Mouse (Mus musculus) liver, embryonic 15.5 days (tissue): ENCODE measurements around the gene Srbd1. TPM values are rescaled to one million over a fixed set of nuclear protein-coding genes. Genes with fewer than 3 reads are reported as not detected.

Experiments
- ATAC-seq: fragments of 200-750 bp; cut with Nextera tagmentation; 2 replicates; pipeline ENCODE4 v1.8.0; 2017; ENCODE audit warnings: moderate number of reproducible peaks, mild to moderate bottlenecking, moderate library complexity; ENCODE audit not compliant: insufficient read depth
- H3K27ac ChIP-seq: fragments of 300-500 bp; sonication (generic); replicated peaks from 2 replicates; pipeline ENCODE4 v1.5.1; 2015; ENCODE audit warnings: mild to moderate bottlenecking, inconsistent platforms
- H3K27me3 ChIP-seq: fragments of 300-500 bp; sonication (generic); 2 replicates; pipeline ENCODE4 v1.6.1; 2015; ENCODE audit warnings: mild to moderate bottlenecking, inconsistent platforms
- H3K36me3 ChIP-seq: fragments of 300-500 bp; sonication (generic); replicated peaks from 2 replicates; pipeline ENCODE4 v1.6.1; 2015; ENCODE audit warnings: moderate library complexity, mild to moderate bottlenecking, inconsistent platforms
- H3K4me1 ChIP-seq: fragments of 300-500 bp; sonication (generic); replicated peaks from 2 replicates; pipeline ENCODE4 v1.6.1; 2015; ENCODE audit warnings: inconsistent platforms
- H3K4me2 ChIP-seq: fragments of 300-500 bp; sonication (generic); 2 replicates; pipeline ENCODE4 v1.6.1; 2015; ENCODE audit warnings: moderate library complexity, mild to moderate bottlenecking, inconsistent platforms
- H3K4me3 ChIP-seq: fragments of 300-500 bp; sonication (generic); replicated peaks from 2 replicates; pipeline ENCODE4 v1.5.1; 2015; ENCODE audit warnings: mild to moderate bottlenecking, inconsistent platforms
- H3K9ac ChIP-seq: fragments of 300-500 bp; sonication (generic); 2 replicates; pipeline ENCODE4 v1.6.1; 2015; ENCODE audit warnings: moderate library complexity, mild to moderate bottlenecking, inconsistent platforms
- H3K9me3 ChIP-seq: fragments of 300-500 bp; sonication (generic); replicated peaks from 2 replicates; pipeline ENCODE4 v1.6.1; 2016; ENCODE audit warnings: inconsistent platforms
- WGBS: fragments of 180-500 bp; shearing (Covaris S2); methylation state at CpG from one replicate; pipeline ENCODE4 v1.1.7; 2015; ENCODE audit warnings: mixed read lengths; ENCODE audit not compliant: insufficient replicate concordance; 5-methylcytosine and 5-hydroxymethylcytosine counted together
- polyA plus RNA-seq: library from polyadenylated mRNA; unstranded; fragments of >200 nt; fragmentation: Nextera tagmentation; extraction: Ambion mirVana; gene quantifications from 2 replicates; pipeline ENCODE4 v1.2.1, GENCODE M21; 2015

Srbd1 gene
- polyA plus RNA-seq, 1 experiment from 2014 or later = 8.0 TPM

- Histone ChIP-seq H3K36me3 (no peaks in the 10 kb centered on the region), H3K27ac (no peak overlapping the region)
- 78% methylated on average over 3 of the region's 3 CpGs for WGBS
Observed at GRCm38 (mm10) chr17:86032113-86032714, 112.8 kb downstream of the Srbd1 start.

GRCm38 (mm10) chr17:86030016-86030415 is 115.0 kb downstream of the Srbd1 start:
- Histone ChIP-seq H3K27me3 (no peaks in the 10 kb centered on the region), H3K9ac (no peak overlapping the region), H3K36me3 (no peaks in the 10 kb centered on the region), H3K4me2 (no peak overlapping the region), H3K4me1 (peaks cover 21% of the 10 kb centered on the region), H3K4me3 (no peak overlapping the region), H3K27ac (no peak overlapping the region), H3K9me3 (no peaks in the 10 kb centered on the region)
- 71% methylated on average over 4 of the region's 4 CpGs for WGBS
- ATAC-seq = no peak

More at GRCm38 (mm10) chr17:86032113-86032714, 112.8 kb downstream of the Srbd1 start:
- Histone ChIP-seq H3K4me1 (peaks cover 18% of the 10 kb centered on the region), H3K9ac (no peak overlapping the region), H3K9me3 (no peaks in the 10 kb centered on the region), H3K4me3 (no peak overlapping the region), H3K27me3 (no peaks in the 10 kb centered on the region), H3K4me2 (no peak overlapping the region)
- no peak for ATAC-seq

GRCm38 (mm10) chr17:86029175-86029574 is 115.8 kb downstream of the Srbd1 start:
- Histone ChIP-seq H3K4me3 (no peak overlapping the region), H3K27ac (no peak overlapping the region), H3K36me3 (no peaks in the 10 kb centered on the region), H3K9me3 (no peaks in the 10 kb centered on the region), H3K4me2 (no peak overlapping the region), H3K27me3 (no peaks in the 10 kb centered on the region), H3K9ac (no peak overlapping the region), H3K4me1 (peaks cover 26% of the 10 kb centered on the region)
- 18% methylated on average over 1 of the region's 1 CpGs for WGBS
- ATAC-seq = no peak

- H3K9ac ChIP-seq = no peak overlapping the region
- no peaks in the 10 kb centered on the region for H3K9me3 ChIP-seq
- H3K27ac ChIP-seq = peak overlapping the region; percentile 30; the same call in 1 of the 2 replicates
- H3K4me3 ChIP-seq = no peak overlapping the region
- peaks cover 26% of the 10 kb centered on the region for H3K4me1 ChIP-seq
- H3K36me3 ChIP-seq = no peaks in the 10 kb centered on the region
- WGBS = 27% methylated on average over 4 of the region's 4 CpGs
- H3K27me3 ChIP-seq = no peaks in the 10 kb centered on the region
- ATAC-seq = peak; percentile 89
- no peak overlapping the region for H3K4me2 ChIP-seq
Observed at GRCm38 (mm10) chr17:86027577-86028199, 117.3 kb downstream of the Srbd1 start.

GRCm38 (mm10) chr17:86024589-86024988 is 120.4 kb downstream of the Srbd1 start:
- 20% methylated on average over 3 of the region's 3 CpGs for WGBS
- peaks cover 33% of the 10 kb centered on the region for H3K4me1 ChIP-seq
- no peak overlapping the region for H3K9ac ChIP-seq

GRCm38 (mm10) chr17:86022366-86022765 is 122.6 kb downstream of the Srbd1 start:
- H3K36me3 ChIP-seq = no peaks in the 10 kb centered on the region
- peaks cover 15% of the 10 kb centered on the region for H3K4me1 ChIP-seq
- ATAC-seq = no peak
- H3K9ac ChIP-seq = no peak overlapping the region
- H3K9me3 ChIP-seq = no peaks in the 10 kb centered on the region
- WGBS = 45% methylated on average over 4 of the region's 4 CpGs
- no peak overlapping the region for H3K4me2 ChIP-seq
- H3K27ac ChIP-seq = peak overlapping the region; percentile 51
- H3K4me3 ChIP-seq = no peak overlapping the region
- no peaks in the 10 kb centered on the region for H3K27me3 ChIP-seq

More at GRCm38 (mm10) chr17:86024589-86024988, 120.4 kb downstream of the Srbd1 start:
- Histone ChIP-seq H3K36me3 (no peaks in the 10 kb centered on the region), H3K4me3 (no peak overlapping the region), H3K9me3 (no peaks in the 10 kb centered on the region), H3K27ac (0 out of 2 replicates have a peak overlapping the region, but pooled peaks have one; percentile 8), H3K4me2 (no peak overlapping the region), H3K27me3 (no peaks in the 10 kb centered on the region)
- ATAC-seq = no peak

- no peak overlapping the region for H3K9ac ChIP-seq
- 17% methylated on average over 1 of the region's 1 CpGs for WGBS
- peak overlapping the region; percentile 51; the same call in 1 of the 2 replicates for H3K27ac ChIP-seq
Observed at GRCm38 (mm10) chr17:86021815-86022214, 123.2 kb downstream of the Srbd1 start.

GRCm38 (mm10) chr17:86021231-86021630 is 123.7 kb downstream of the Srbd1 start:
- no peak for ATAC-seq
- H3K4me3 ChIP-seq = no peak overlapping the region
- no peaks in the 10 kb centered on the region for H3K9me3 ChIP-seq
- H3K4me2 ChIP-seq = no peak overlapping the region
- no peak overlapping the region for H3K27ac ChIP-seq
- no peaks in the 10 kb centered on the region for H3K36me3 ChIP-seq
- WGBS = 44% methylated on average over 5 of the region's 5 CpGs
- no peaks in the 10 kb centered on the region for H3K27me3 ChIP-seq
- no peak overlapping the region for H3K9ac ChIP-seq
- peaks cover 14% of the 10 kb centered on the region for H3K4me1 ChIP-seq

More at GRCm38 (mm10) chr17:86021815-86022214, 123.2 kb downstream of the Srbd1 start:
- H3K4me1 ChIP-seq = peaks cover 14% of the 10 kb centered on the region
- no peaks in the 10 kb centered on the region for H3K27me3 ChIP-seq
- no peaks in the 10 kb centered on the region for H3K36me3 ChIP-seq
- H3K4me2 ChIP-seq = no peak overlapping the region
- no peaks in the 10 kb centered on the region for H3K9me3 ChIP-seq
- peak; percentile 49; the same call in 1 of the 2 replicates for ATAC-seq
- H3K4me3 ChIP-seq = no peak overlapping the region

- H3K36me3 ChIP-seq = no peaks in the 10 kb centered on the region
- H3K4me3 ChIP-seq = no peak overlapping the region
- no peaks in the 10 kb centered on the region for H3K9me3 ChIP-seq
- H3K27ac ChIP-seq = no peak overlapping the region
- ATAC-seq = no peak
- H3K9ac ChIP-seq = no peak overlapping the region
- no peak overlapping the region for H3K4me2 ChIP-seq
- H3K4me1 ChIP-seq = peaks cover 9% of the 10 kb centered on the region
- no peaks in the 10 kb centered on the region for H3K27me3 ChIP-seq
- WGBS = 67% methylated on average over 1 of the region's 1 CpGs
Observed at GRCm38 (mm10) chr17:86019793-86020192, 125.2 kb downstream of the Srbd1 start.

GRCm38 (mm10) chr17:86014246-86014645 is 130.7 kb downstream of the Srbd1 start:
- Histone ChIP-seq H3K36me3 (no peaks in the 10 kb centered on the region), H3K4me3 (no peak overlapping the region), H3K27ac (no peak overlapping the region), H3K4me2 (no peak overlapping the region), H3K9ac (no peak overlapping the region), H3K27me3 (no peaks in the 10 kb centered on the region), H3K4me1 (peaks cover 8% of the 10 kb centered on the region; the same call in 1 of the 2 replicates), H3K9me3 (no peaks in the 10 kb centered on the region)
- no peak for ATAC-seq
- 71% methylated on average over 4 of the region's 4 CpGs for WGBS

GRCm38 (mm10) chr17:86012576-86012975 is 132.4 kb downstream of the Srbd1 start:
- 56% methylated on average over 1 of the region's 1 CpGs for WGBS
- ATAC-seq = no peak

More at GRCm38 (mm10) chr17:86012576-86012975, 132.4 kb downstream of the Srbd1 start:
- Histone ChIP-seq H3K4me1 (peaks cover 8% of the 10 kb centered on the region; the same call in 1 of the 2 replicates), H3K4me2 (no peak overlapping the region), H3K27me3 (no peaks in the 10 kb centered on the region), H3K27ac (no peak overlapping the region), H3K4me3 (no peak overlapping the region), H3K36me3 (no peaks in the 10 kb centered on the region), H3K9me3 (no peaks in the 10 kb centered on the region), H3K9ac (no peak overlapping the region)
